Mouse (Mus musculus): ENCODE measurements around the gene Herpud1.

The Herpud1 gene

DNA sequence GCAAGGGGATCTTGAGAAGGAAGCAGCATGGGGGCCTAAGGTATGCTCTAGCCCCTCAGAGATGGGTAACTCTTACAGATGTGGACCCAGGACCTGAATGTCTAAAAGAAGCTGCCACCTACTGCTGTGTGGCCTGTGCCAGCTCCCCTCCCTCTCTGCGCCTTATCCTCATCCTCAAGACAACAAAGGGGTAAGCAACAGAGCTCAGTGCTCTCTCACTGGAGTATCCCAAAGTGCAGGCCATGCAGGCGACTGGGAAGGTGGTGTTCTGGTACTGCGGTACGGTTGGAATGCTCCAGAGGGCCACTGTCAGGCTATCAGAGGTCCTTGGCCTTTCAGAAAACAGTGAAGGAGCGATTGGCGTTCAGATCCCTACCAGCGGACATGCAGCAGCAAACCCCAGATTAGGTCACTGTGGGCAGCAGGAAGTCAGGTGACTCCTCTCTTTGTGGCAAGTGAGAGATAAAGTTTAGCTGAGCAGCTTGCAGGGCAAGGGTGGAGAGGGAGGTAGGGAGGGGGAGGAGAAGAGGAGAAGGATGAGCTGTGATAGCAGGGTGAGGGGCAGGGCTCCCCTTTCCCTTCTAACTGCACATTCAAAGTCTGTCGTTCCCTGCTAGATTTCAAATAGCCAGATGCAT is 22.3 kb downstream of the Herpud1 start:
- DNase-seq (ENCODE audit: low read depth, low spot score), result no peak

- DNase-seq (ENCODE audit: low read depth, low spot score), result no peak
Measured at GRCm38 (mm10) chr8:94409523-94409922, 23.3 kb downstream of the Herpud1 start.

DNA sequence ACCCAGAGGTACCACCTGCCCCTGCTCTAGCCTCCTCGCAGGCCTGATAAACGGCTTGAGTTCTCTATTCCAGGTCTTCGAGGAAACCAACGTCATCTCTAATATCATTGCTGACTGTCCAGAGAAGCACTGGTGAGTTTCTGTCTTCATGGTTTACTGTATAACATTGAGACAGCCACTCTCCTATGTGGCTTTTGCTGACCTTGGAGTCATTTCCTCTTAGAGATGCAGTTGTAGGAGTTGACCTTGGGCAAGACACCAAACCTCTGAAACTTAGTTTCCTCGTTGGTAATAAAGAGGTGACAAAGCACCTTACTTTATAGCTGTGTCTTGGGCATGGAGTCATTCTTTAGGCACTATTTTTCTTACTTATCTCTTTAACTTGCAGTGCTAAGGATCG is 26.3 kb downstream of the Herpud1 start:
- DNase-seq (ENCODE audit: low read depth, low spot score), result no peak

DNA sequence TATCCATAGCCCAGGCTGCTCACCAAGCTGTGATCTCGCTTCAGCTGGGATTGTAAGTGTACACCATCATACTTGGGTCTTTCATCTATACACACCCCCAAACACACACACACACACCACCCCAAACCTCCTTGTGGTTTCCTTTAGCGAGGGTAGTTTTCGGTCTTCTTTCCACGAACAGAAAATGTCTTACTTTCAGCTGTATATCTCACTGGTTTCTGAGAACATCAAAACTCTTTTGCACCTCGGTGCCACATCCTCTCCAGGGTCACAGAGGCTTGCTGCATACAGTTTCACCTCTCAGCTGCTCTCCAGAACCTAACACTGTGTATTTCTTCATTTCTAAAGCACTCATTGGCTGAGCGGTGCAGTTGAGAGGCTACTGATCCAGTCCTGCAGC is 27.3 kb downstream of the Herpud1 start:
- DNase-seq (ENCODE audit: low read depth, low spot score), result no peak

- DNase-seq (ENCODE audit: low read depth, low spot score), result no peak
Measured at GRCm38 (mm10) chr8:94415218-94415617, 29.0 kb downstream of the Herpud1 start.

GRCm38 (mm10) chr8:94418017-94418416 is 31.8 kb downstream of the Herpud1 start:
- no peak for DNase-seq (ENCODE audit: low read depth, low spot score)

DNA sequence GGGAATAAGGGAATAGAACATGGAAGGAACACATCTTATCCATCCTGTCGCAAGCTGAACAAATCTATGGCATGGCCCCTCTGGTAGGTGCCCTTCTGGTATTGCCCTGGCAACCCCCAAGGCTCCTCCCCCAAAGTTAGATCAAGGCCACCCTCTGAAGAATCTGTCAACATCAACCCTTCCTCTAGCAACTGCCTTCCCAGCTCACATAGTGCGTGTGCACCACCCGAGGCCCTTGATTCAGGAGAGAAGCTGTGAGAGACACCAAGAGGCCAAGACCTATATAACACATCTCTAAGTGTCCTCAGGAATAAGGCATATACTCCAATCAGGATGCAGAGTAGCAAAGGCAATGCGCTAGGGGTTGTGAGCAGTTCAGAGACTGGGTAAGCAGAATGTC is 36.0 kb downstream of the Herpud1 start:
- no peak for DNase-seq (ENCODE audit: low read depth, low spot score)

DNA sequence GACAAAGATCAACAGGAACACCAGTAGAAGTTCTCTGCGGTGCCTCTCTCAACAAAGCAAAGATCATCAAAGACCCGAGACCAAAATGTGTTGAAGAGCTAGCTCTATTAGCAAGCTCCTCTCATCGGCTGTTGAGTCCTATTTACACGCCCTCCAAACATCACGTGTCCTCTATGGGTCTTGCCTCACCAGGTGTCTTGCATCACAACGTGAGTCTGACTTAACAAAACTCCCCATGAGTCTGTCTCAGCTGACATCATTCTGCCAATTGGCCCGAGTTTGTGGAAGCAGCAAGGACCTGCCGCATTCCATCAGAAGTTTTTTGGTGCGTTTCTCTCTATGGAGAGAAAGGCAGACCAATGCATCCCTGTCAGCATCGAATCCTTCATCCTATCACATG is 41.7 kb downstream of the Herpud1 start:
- DNase-seq (ENCODE audit: low read depth, low spot score), result no peak

- DNase-seq (ENCODE audit: low read depth, low spot score), result no peak
Measured at GRCm38 (mm10) chr8:94428420-94428819, 42.2 kb downstream of the Herpud1 start.

- DNase-seq (ENCODE audit: low read depth, low spot score), result no peak
Measured at GRCm38 (mm10) chr8:94429376-94429775, 43.1 kb downstream of the Herpud1 start.

DNA sequence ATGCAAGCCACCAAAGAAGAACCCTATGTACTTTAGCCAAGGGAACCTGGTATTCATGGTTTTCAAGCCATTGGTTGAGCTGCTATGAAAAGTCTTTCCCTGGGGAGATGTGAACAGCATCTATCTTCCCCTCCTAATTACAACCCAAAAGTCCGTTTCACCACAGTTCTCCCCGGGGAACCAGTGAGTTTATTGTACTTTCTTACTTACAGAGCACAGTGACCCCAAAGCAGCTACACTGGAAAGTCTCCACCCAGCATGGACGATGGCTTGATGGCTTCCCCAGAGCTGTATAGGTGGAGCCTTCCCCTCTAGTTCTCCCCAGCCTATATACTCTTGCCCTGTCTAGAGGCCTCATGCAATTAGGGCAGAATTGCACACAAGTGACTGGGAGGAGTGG is 46.0 kb downstream of the Herpud1 start:
- DNase-seq (ENCODE audit: low read depth, low spot score), result no peak

GRCm38 (mm10) chr8:94433981-94434466 is 47.8 kb downstream of the Herpud1 start, which contains the start of gene Nlrc5:
TSS of gene Nlrc5 (plus strand) at chr8:94434356.
- peak; percentile 18 for DNase-seq (ENCODE audit: low read depth, low spot score)

GRCm38 (mm10) chr8:94434958-94435357 is 48.7 kb downstream of the Herpud1 start:
- DNase-seq (ENCODE audit: low read depth, low spot score), result no peak

GRCm38 (mm10) chr8:94435397-94436111 is 49.3 kb downstream of the Herpud1 start:
- no peak for DNase-seq (ENCODE audit: low read depth, low spot score)

GRCm38 (mm10) chr8:94436112-94436572 is 49.9 kb downstream of the Herpud1 start:
- DNase-seq (ENCODE audit: low read depth, low spot score), result no peak

GRCm38 (mm10) chr8:94436900-94437299 is 50.7 kb downstream of the Herpud1 start:
- DNase-seq (ENCODE audit: low read depth, low spot score), result no peak

DNA sequence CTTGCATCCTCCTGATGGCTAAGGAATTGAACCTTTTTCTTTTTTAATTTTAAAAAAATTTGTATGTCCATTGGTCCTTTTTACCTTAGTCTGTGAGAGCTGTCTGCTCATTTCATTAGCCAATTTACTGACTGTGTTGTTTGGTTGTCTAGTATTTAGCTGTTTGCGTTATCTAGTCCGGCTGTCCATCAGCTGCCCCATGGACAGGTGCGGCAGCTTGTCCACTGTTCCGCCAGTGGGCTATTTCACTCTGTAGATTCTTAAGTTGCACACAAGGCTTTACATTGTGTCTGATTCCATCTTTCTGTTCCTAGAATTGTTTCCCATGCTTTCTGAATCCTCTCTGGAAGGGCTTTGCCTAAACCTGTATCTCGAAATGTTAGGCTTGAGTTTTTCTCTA is 52.4 kb downstream of the Herpud1 start:
- DNase-seq (ENCODE audit: low read depth, low spot score), result no peak

GRCm38 (mm10) chr8:94439691-94440090 is 53.5 kb downstream of the Herpud1 start:
- DNase-seq (ENCODE audit: low read depth, low spot score), result no peak

GRCm38 (mm10) chr8:94440389-94440788 is 54.2 kb downstream of the Herpud1 start:
- DNase-seq (ENCODE audit: low read depth, low spot score), result no peak

- DNase-seq (ENCODE audit: low read depth, low spot score), result no peak
Measured at GRCm38 (mm10) chr8:94441686-94442085, 55.4 kb downstream of the Herpud1 start.

GRCm38 (mm10) chr8:94443153-94443552 is 56.9 kb downstream of the Herpud1 start:
- no peak for DNase-seq (ENCODE audit: low read depth, low spot score)

DNA sequence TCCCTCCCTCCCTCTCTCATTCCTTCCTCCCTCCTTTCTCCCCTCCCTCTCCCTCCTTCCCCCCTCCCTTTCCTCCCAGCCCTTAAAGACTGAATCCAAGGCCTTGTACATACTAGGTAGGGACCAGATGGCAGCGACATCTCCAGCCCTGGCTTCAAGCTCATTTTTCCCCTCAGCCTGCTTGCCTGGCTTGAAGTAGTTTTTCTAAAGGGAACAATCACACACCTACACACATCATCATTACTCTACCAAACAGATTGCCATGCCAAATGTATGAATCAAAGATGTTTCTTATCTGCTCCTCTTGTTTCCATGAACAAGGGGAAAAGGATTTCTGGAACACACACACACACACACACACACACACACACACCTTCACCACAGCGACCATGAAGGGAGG is 58.2 kb downstream of the Herpud1 start:
- peak; percentile 31 for DNase-seq (ENCODE audit: low read depth, low spot score)
